Mouse (Mus musculus): Measurements from ENCODE around the gene Fndc8.

DNA sequence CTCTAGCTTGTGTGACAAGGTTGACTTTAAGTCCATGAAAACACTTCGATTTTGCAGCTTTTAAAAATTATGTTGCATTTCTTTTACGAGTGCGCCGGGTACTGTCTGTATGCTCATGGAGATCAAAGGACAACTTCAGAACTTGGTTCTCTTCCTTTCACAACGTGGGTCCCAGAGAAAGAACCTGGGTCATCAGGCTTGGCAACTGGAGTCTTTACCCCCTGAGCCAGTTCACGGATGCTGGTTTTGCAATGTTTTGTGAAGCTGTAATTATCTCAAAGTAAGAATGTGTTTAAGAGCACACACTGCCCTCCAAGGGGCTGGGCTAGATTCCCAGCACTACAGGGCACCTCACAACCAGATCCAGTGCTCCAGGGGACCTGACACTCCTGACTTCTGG, 37.8 kb upstream of the Fndc8 start:
- no peak for TF ChIP-seq POLR2A (IDR thresholded peaks at IDR 0.05; ENCODE audit: borderline replicate concordance, extremely low read depth, insufficient read depth, insufficient read length, poor library complexity, severe bottlenecking)
- TF ChIP-seq CTCF (IDR thresholded peaks at IDR 0.05; ENCODE audit: borderline replicate concordance, extremely low read depth, insufficient read depth, insufficient read length): no peak
